ENCODE assay signal across 9 mouse cellular contexts in genomic region chr2:93063347-93063746, GRCm38 (mm10). TPM values are rescaled to one million over a fixed set of nuclear protein-coding genes. Genes with fewer than 3 reads are reported as not detected.
A peak's percentile ranks its signal among the peaks of the same experiment; 100 is the strongest.
DNase-seq lines count a peak whose midpoint lies in the region; ATAC-seq and TF ChIP-seq lines count a peak whose summit lies in the region.
"Had no signal": no experiment of that assay in that cellular context is flagged by ENCODE, and none has a peak within 500 bp of the region (broad histone marks: within the 10 kb centered on the region; RNA-seq: fewer than 3 reads in every experiment).

No protein-coding gene starts in this region.

- in situ Hi-C loops in CH12.LX (cut with MboI; ENCODE audit: low pct_ligation_motif_present, low pct_unique_long_range_greater_than_20kb, low sequenced_read_pairs), result no loop called here

- H3K4me2 ChIP-seq in kidney, embryonic 15.5 days, result no peak overlapping the region
- H3K4me2 ChIP-seq in CH12.LX (ENCODE audit: insufficient read depth, low read depth, poor library complexity, severe bottlenecking), result no peak overlapping the region
- no peak overlapping the region for H3K4me2 ChIP-seq in forebrain, embryonic 15.5 days (replicated peaks)
- H3K4me2 ChIP-seq in midbrain, postnatal 0 days (ENCODE audit: low read depth, low read length, poor library complexity, severe bottlenecking), result no peak overlapping the region
- H3K4me2 ChIP-seq: embryonic facial prominence, embryonic 12.5 days had no signal

- WGBS in kidney, embryonic 15.5 days, result 23% methylated on average over 2 of the region's 2 CpGs
- 11% methylated on average over 2 of the region's 2 CpGs for WGBS in forebrain, embryonic 15.5 days
- WGBS in midbrain, postnatal 0 days, result 25% methylated on average over 2 of the region's 2 CpGs

- H3K9me3 ChIP-seq in kidney, embryonic 15.5 days (replicated peaks), result no peaks in the 10 kb centered on the region
- no peaks in the 10 kb centered on the region for H3K9me3 ChIP-seq in CH12.LX (replicated peaks; ENCODE audit: low read length)
- H3K9me3 ChIP-seq in forebrain, embryonic 15.5 days, result no peaks in the 10 kb centered on the region
- no peaks in the 10 kb centered on the region for H3K9me3 ChIP-seq in midbrain, postnatal 0 days (ENCODE audit: low read length)
- H3K9me3 ChIP-seq: embryonic facial prominence, embryonic 12.5 days had no signal

- no peak overlapping the region for H3K4me3 ChIP-seq in kidney, embryonic 15.5 days (replicated peaks)
- H3K4me3 ChIP-seq in CH12.LX (replicated peaks in 1 of 3; ENCODE audit: low read depth in 2 of 3, low read length in 2 of 3, poor library complexity in 1 of 3), result no peak overlapping the region
- no peak overlapping the region for H3K4me3 ChIP-seq in forebrain, embryonic 15.5 days
- H3K4me3 ChIP-seq in midbrain, postnatal 0 days (ENCODE audit: low read depth, low read length), result no peak overlapping the region
- H3K4me3 ChIP-seq: embryonic facial prominence, embryonic 12.5 days had no signal

- no peak overlapping the region for H3K9ac ChIP-seq in kidney, embryonic 15.5 days
- no peak overlapping the region for H3K9ac ChIP-seq in CH12.LX (ENCODE audit: insufficient read depth, low read depth)
- H3K9ac ChIP-seq in forebrain, embryonic 15.5 days (replicated peaks), result no peak overlapping the region
- H3K9ac ChIP-seq in midbrain, postnatal 0 days (replicated peaks; ENCODE audit: low read length, poor library complexity, severe bottlenecking), result no peak overlapping the region
- H3K9ac ChIP-seq: embryonic facial prominence, embryonic 12.5 days had no signal

- TF ChIP-seq POLR2A in CH12.LX (IDR thresholded peaks at IDR 0.05; ENCODE audit: low read depth, low read length), result no peak
- no peak for TF ChIP-seq POLR2A in brain, embryonic 14.5 days (IDR thresholded peaks at IDR 0.05; ENCODE audit: borderline replicate concordance, extremely low read depth, insufficient read depth, insufficient read length, poor library complexity, severe bottlenecking)

- no peak for TF ChIP-seq EP300 in CH12.LX (IDR thresholded peaks at IDR 0.05; ENCODE audit: low read length)

- no peaks in the 10 kb centered on the region for H3K79me2 ChIP-seq in CH12.LX (replicated peaks; ENCODE audit: control insufficient read depth, extremely low read depth, insufficient read depth, poor library complexity, severe bottlenecking)

- dilution Hi-C loops in CH12.LX (cut with MboI; ENCODE audit: extremely low pct_ligation_motif_present, extremely low pct_unique_long_range_greater_than_20kb, low sequenced_read_pairs), result no loop called here

- peak; percentile 40 for TF ChIP-seq RAD21 in CH12.LX (IDR thresholded peaks at IDR 0.05; ENCODE audit: low read depth, low read length)

- H3K36me3 ChIP-seq in kidney, embryonic 15.5 days, result no peaks in the 10 kb centered on the region
- no peaks in the 10 kb centered on the region for H3K36me3 ChIP-seq in CH12.LX (replicated peaks in 1 of 2; ENCODE audit: control insufficient read depth in 1 of 2, insufficient read depth in 1 of 2, low read length in 1 of 2)
- no peaks in the 10 kb centered on the region for H3K36me3 ChIP-seq in forebrain, embryonic 15.5 days
- H3K36me3 ChIP-seq in midbrain, postnatal 0 days (ENCODE audit: insufficient read depth, low read length), result no peaks in the 10 kb centered on the region
- H3K36me3 ChIP-seq: embryonic facial prominence, embryonic 12.5 days had no signal

- peaks cover 9% of the 10 kb centered on the region; the same call in 1 of the 2 replicates for H3K27me3 ChIP-seq in kidney, embryonic 15.5 days
- H3K27me3 ChIP-seq in CH12.LX (replicated peaks), result peaks cover 84% of the 10 kb centered on the region
- H3K27me3 ChIP-seq in forebrain, embryonic 15.5 days, result no peaks in the 10 kb centered on the region
- H3K27me3 ChIP-seq in midbrain, postnatal 0 days (ENCODE audit: insufficient read depth, low read length), result no peaks in the 10 kb centered on the region
- H3K27me3 ChIP-seq: embryonic facial prominence, embryonic 12.5 days had no signal

- no peak overlapping the region for H3K27ac ChIP-seq in kidney, embryonic 15.5 days
- no peak overlapping the region for H3K27ac ChIP-seq in CH12.LX (ENCODE audit: insufficient read depth, low read depth)
- H3K27ac ChIP-seq in forebrain, embryonic 15.5 days (replicated peaks), result no peak overlapping the region
- H3K27ac ChIP-seq in midbrain, postnatal 0 days (ENCODE audit: low read depth, low read length), result no peak overlapping the region
- H3K27ac ChIP-seq: embryonic facial prominence, embryonic 12.5 days had no signal

- peak in 1 of 2 experiments; percentile 71; a peak in 2 of 4 replicates for TF ChIP-seq CTCF in CH12.LX (conservative IDR thresholded peaks at IDR 0.05 in 1 of 2, IDR thresholded peaks at IDR 0.05 in 1 of 2; ENCODE audit: low read depth in 2 of 2, low read length in 2 of 2)
- TF ChIP-seq CTCF in brain, embryonic 14.5 days (IDR thresholded peaks at IDR 0.05; ENCODE audit: borderline replicate concordance, extremely low read depth, insufficient read depth, insufficient read length), result peak; percentile 62; the same call in 1 of the 2 replicates
- TF ChIP-seq CTCF in midbrain, postnatal 0 days (IDR thresholded peaks at IDR 0.05), result peak; percentile 89

- no peak; the same call in 1 of the 2 replicates for ATAC-seq in kidney, embryonic 15.5 days (replicated peaks; ENCODE audit: low FRiP score)
- ATAC-seq in forebrain, embryonic 15.5 days (replicated peaks), result peak; percentile 71
- ATAC-seq in midbrain, postnatal 0 days (ENCODE audit: low FRiP score), result 0 out of 2 replicates have a peak, but pooled peaks have one; percentile 23

- peak; percentile 64 for DNase-seq in kidney, adult 18-20 months
- peak; percentile 24 for DNase-seq in CH12.LX (ENCODE audit: extremely low read depth)
- peak; percentile 73 for DNase-seq in brain, embryonic 14.5 days (ENCODE audit: low read depth)
- peak; percentile 55 to 60 for DNase-seq in layer of hippocampus, postnatal 14 days (ENCODE audit: low spot score in 2 of 2)
- DNase-seq in midbrain, postnatal 0 days (ENCODE audit: low spot score), result peak; percentile 68
- no peak for DNase-seq in ovary, postnatal 10 days (ENCODE audit: low spot score)

- no peaks in the 10 kb centered on the region for H3K4me1 ChIP-seq in kidney, embryonic 15.5 days
- H3K4me1 ChIP-seq in CH12.LX (ENCODE audit: control insufficient read depth in 1 of 2, insufficient read depth in 2 of 2), result peaks cover 0 to under 1% of the 10 kb centered on the region in 2 experiments; a peak in 1 of 4 replicates
- H3K4me1 ChIP-seq in forebrain, embryonic 15.5 days, result no peaks in the 10 kb centered on the region
- H3K4me1 ChIP-seq in midbrain, postnatal 0 days (ENCODE audit: insufficient read depth, low read length), result no peaks in the 10 kb centered on the region
- H3K4me1 ChIP-seq: embryonic facial prominence, embryonic 12.5 days had no signal

TF ChIP-seq in CH12.LX, 34 proteins besides CTCF, POLR2A, EP300 and RAD21:
- TF ChIP-seq ELF1 (IDR thresholded peaks at IDR 0.05; ENCODE audit: low read depth, low read length) (no peak), SMC3 (IDR thresholded peaks at IDR 0.05; ENCODE audit: low read depth, low read length) (peak; percentile 69)
TF ChIP-seq in CH12.LX: peak in this region for 1.

RNA-seq across cellular contexts. Expression of gene Prdm11, which starts 17.4 kb away (rescaled TPM):
- polyA plus RNA-seq in kidney, embryonic 15.5 days (2015; fragmentation: Nextera tagmentation; extraction: Ambion mirVana), result 5.5 and 7.1 TPM in 2 replicates
- total RNA-seq in CH12.LX (2012; rRNA removed), result 1.3 and 1.8 TPM in 2 replicates
- total RNA-seq in CH12.LX (2014; rRNA removed), result 0.05 TPM in 1 of 2 replicates, not detected in the other
- 0.06 TPM in 1 of 2 replicates, not detected in the other for polyA plus RNA-seq in CH12.LX (2012; ENCODE audit: insufficient read length, low read depth)
- 6.9 and 11.8 TPM in 2 replicates for polyA plus RNA-seq in brain, embryonic 14.5 days (2012; rRNA removed)
- 2.6 TPM in 2 replicates for polyA plus RNA-seq in forebrain, embryonic 15.5 days (2015; fragmentation: Nextera tagmentation; extraction: Ambion mirVana)
- 10 to 100 TPM; 24.7 to 29.7 TPM for total RNA-seq in layer of hippocampus, postnatal 14 days (2021)
- total RNA-seq in midbrain, postnatal 0 days (2014; rRNA removed), result 12.2 and 14.2 TPM in 2 replicates
- polyA plus RNA-seq in midbrain, postnatal 0 days (2015; fragmentation: Nextera tagmentation; extraction: Ambion mirVana), result 2.1 and 2.6 TPM in 2 replicates
